Mouse (Mus musculus): ENCODE measurements around the gene Emc10.

The Emc10 gene

GRCm38 (mm10) chr7:44484841-44485571 lies 11.3 kb downstream of the Emc10 start:
- peak; percentile 54 for DNase-seq

GRCm38 (mm10) chr7:44484109-44484508 lies 12.2 kb downstream of the Emc10 start:
- no peak for DNase-seq

GRCm38 (mm10) chr7:44482836-44483435 lies 13.4 kb downstream of the Emc10 start:
- DNase-seq, result no peak

GRCm38 (mm10) chr7:44475046-44475614 lies 21.2 kb downstream of the Emc10 start:
- no peak for DNase-seq

- DNase-seq, result no peak
Observed at GRCm38 (mm10) chr7:44474419-44474818, 21.9 kb downstream of the Emc10 start.

GRCm38 (mm10) chr7:44472961-44473646 lies 23.2 kb downstream of the Emc10 start:
- DNase-seq, result no peak

GRCm38 (mm10) chr7:44472558-44472885 lies 23.8 kb downstream of the Emc10 start:
- DNase-seq, result no peak

- no peak for DNase-seq
Observed at GRCm38 (mm10) chr7:44471880-44472557, 24.3 kb downstream of the Emc10 start.

GRCm38 (mm10) chr7:44470696-44471612 lies 25.4 kb downstream of the Emc10 start:
- no peak for DNase-seq

- DNase-seq, result no peak
Observed at GRCm38 (mm10) chr7:44469677-44470675, 26.4 kb downstream of the Emc10 start.

GRCm38 (mm10) chr7:44468644-44469285 lies 27.6 kb downstream of the Emc10 start:
- DNase-seq, result no peak

- peak; percentile 98 for DNase-seq
Observed at GRCm38 (mm10) chr7:44467811-44468411, 28.4 kb downstream of the Emc10 start, which contains the start of gene Josd2. Gene Josd2 (plus strand): TSS chr7:44467980.

GRCm38 (mm10) chr7:44466888-44467311 lies 29.4 kb downstream of the Emc10 start:
- DNase-seq, result peak; percentile 34

- peak; percentile 26 for DNase-seq
Observed at GRCm38 (mm10) chr7:44466006-44466887, 30.1 kb downstream of the Emc10 start.

GRCm38 (mm10) chr7:44465111-44465510 lies 31.2 kb downstream of the Emc10 start, which contains the start of gene Aspdh:
Gene Aspdh (plus strand): TSS chr7:44465391.
- peak; percentile 78 for DNase-seq

- no peak for DNase-seq
Observed at GRCm38 (mm10) chr7:44464511-44464910, 31.8 kb downstream of the Emc10 start.

- no peak for DNase-seq
Observed at GRCm38 (mm10) chr7:44463556-44464225, 32.6 kb downstream of the Emc10 start.

GRCm38 (mm10) chr7:44463056-44463425 lies 33.3 kb downstream of the Emc10 start:
- no peak for DNase-seq

Data from kidney, adult 11 months (tissue).